Mouse (Mus musculus) monocyte, adult 2 months (primary cell): Measurements from ENCODE around the gene 1700016C15Rik.

Source experiments
- DNase-seq, 2 experiments: peaks; one replicate each; pipeline ENCODE4 v3.0.0; 2022; ENCODE audit warnings: low spot score in 2 of 2, low read depth in 1 of 2

Gene 1700016C15Rik

DNA sequence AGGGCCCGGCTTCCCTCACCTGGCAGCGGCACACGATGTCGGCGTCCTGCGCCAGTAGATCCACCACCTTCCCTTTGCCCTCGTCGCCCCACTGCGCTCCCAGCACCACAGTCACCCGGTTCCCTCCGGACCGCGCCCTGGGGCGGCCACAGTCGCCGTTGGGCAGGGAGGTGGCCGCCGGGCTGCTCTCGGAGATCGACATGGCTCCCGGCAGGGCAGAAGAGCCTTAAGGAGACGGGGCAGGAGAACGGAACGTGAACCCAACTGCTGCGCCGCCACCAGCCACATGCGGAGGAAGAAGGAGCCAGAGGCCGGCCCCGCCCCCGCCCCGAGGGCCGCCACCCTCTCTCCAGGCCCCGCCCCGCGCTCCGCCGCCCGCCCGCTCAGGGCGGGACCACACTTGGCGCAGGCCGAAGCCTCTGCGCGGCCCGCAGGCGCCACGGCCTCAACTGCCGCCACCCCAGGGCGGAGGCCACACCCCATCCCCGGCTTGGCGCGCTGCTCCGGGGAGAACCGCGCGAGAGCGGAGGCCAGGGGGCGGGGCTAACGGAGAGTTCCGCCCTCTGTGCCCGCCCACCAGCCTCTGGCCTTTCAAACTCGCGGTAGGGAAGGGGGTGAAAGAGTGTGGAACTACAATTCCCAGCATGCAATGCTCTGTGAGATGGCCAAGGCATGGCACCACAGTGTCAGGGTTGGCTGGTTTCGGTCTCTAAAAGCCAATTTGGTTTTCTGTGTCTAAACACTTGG lies 66.8 kb downstream of the 1700016C15Rik start, which contains the start of gene Adss:
Gene Adss (minus strand): TSS at position 319 of the 747 bp plus-strand sequence.
- DNase-seq = peak; percentile 99

- no peak for DNase-seq
Observed at GRCm38 (mm10) chr1:177797151-177797755, 67.6 kb downstream of the 1700016C15Rik start.
